Mouse (Mus musculus) thymus, postnatal 14 days (tissue): Measurements from ENCODE around the gene C2cd2.

Experiments used
- DNase-seq: peaks from one replicate; pipeline ENCODE4 v3.0.0; 2021

The C2cd2 gene

GRCm38 (mm10) chr16:97941844-97942243 lies 20.6 kb downstream of the C2cd2 start:
- no peak for DNase-seq

DNA sequence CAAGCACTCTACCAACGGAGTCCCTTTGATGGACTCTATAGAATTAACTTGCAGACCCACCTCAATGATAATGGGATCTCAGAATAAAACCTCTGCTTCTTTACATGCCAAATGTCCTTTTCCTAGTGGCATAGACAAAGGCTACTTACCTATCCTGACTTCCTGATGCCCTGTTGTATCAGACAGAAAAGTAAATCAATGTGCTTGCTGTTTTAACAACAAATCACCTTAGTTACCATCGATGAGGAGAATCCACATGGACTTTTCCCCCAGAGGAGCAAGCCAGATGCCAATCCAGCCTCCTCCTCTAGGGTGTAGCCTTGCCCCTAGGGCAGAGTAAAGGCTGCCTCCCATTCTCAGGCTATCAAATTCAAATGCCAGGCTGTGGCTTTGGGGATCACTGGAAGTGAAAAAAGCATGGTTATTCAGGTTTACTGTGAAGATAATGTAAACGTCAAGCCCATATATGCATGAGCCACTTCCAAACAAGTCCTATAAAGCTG lies 21.9 kb downstream of the C2cd2 start:
- no peak for DNase-seq

- no peak for DNase-seq
Observed at GRCm38 (mm10) chr16:97935815-97936214, 26.6 kb downstream of the C2cd2 start.

DNA sequence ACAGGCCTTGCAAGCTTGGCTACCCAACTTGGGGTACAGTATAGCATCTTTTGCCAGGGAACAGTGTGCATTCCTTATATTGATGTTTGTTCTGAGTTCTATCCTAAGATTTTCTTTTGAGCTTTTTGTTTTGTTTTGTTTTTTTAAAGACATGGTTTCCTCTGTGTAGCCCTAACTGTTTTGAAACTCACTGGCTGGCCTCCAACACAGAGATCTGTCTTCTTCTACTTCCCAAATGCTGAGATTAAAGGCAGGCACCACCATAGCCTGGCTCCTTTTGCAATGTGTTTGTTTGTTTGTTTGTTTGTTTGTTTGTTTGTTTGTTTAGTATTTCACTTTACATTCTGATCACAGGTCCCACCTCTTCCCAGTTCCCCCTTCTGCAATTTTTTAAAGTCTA lies 32.2 kb downstream of the C2cd2 start:
- no peak for DNase-seq

DNA sequence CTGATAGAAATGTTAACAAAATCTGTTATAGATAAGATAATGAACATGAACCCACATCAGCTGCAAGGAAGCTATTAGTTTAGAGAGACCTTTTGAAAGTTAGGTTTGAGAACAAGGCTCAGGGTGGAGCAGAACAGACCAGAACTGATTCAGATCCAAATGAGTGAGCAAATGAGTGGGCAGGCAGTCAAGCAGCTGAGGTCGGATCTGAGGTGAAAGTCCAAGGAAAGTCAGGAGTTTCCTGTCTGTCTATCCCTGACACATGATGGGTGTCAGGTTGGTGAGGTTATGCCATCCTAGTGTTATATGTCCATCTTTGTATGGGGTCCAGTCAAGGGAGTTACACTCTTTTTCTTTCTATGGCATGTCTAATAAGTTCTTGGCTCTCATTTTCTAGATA lies 32.9 kb downstream of the C2cd2 start:
- no peak for DNase-seq

DNA sequence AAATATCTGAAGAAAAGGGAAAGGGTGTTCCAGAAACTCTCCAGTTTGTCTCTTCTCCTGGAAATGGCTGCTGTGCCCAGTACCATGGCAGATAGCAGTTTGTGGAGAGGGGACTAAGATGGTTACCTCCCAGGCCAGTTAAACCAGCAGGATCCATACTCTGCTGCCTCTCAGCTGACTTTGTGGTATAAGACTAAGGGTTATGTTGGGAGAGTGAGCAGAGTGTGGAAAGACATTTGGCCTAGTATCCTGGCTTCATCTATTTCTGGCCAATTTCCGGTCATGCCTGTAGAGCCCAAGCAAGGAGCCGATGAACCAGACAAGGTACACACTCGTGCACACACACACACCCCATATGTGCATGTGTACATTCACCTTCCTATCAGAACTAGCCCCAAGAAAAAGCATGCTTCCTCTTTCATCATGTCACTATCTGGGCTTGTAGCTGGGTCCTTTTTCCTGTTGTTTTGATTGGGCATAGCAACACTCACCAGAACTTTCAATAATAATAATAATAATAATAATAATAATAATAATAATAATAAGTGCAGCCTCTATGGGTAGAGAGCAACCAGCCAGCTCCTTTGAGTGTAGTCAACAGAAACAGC lies 35.0 kb downstream of the C2cd2 start:
- no peak for DNase-seq

- no peak for DNase-seq
Observed at GRCm38 (mm10) chr16:97926381-97926780, 36.0 kb downstream of the C2cd2 start.

DNA sequence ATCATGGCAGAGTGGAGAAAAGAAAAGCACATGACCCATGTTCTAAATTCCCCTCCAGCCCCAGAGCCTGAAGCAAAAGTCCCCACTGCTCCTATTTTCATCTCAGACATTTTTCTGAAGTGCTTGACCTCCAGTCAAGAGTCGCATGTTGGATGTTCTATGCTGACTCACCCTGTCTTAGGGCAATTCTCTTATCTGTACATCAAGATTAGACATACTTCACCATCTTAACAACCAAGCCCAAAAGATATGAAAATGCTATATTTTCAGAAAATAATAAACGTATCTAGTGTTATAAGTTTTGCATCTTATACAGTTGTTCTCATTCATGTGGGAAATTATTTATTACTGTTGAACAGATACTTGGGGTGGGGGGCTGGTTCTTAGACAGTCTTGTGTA lies 36.6 kb downstream of the C2cd2 start:
- DNase-seq: no peak

DNA sequence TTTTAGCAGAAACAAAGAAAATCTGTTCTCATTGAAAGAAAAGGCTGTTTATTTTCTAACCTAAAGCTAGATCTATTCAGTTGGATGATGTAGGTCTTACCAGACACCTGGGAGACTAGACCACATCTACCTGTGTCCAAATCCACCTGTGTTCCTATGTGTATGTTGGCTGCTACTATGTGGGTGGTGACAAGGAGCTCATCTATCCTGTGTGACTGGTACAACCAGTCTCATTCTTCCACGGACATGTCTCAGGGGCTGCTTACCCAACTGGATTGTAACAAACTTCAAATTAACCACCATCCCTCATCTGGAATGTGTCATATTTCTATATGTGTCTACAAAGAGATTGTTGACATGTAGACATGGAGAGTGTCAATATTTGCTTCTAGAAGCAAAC lies 38.7 kb downstream of the C2cd2 start:
- DNase-seq: no peak

DNA sequence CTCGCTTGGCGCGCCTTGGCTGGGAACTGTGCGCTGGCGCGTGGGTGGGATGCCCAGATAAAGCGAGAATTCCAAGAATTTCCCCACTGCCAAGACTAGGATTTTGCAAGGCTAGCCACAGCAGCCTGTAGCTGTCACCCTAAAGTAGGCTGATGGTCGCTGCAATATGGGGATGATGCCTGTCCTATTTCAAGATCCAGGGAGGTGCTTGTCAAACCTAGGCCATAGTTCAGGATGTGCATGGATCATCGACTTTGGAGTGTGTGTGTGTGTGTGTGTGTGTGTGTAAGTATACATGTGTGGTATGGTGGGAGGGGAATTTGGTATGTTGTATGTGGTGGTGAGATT lies 39.6 kb downstream of the C2cd2 start:
- no peak for DNase-seq

GRCm38 (mm10) chr16:97921961-97922778 lies 40.2 kb downstream of the C2cd2 start:
- peak; percentile 74 for DNase-seq

- DNase-seq: no peak
Observed at GRCm38 (mm10) chr16:97920621-97921020, 41.8 kb downstream of the C2cd2 start.

- no peak for DNase-seq
Observed at GRCm38 (mm10) chr16:97919793-97920192, 42.6 kb downstream of the C2cd2 start.

- no peak for DNase-seq
Observed at GRCm38 (mm10) chr16:97912873-97913272, 49.5 kb downstream of the C2cd2 start.

- no peak for DNase-seq
Observed at GRCm38 (mm10) chr16:97909356-97909755, 53.0 kb downstream of the C2cd2 start.

GRCm38 (mm10) chr16:97907496-97907895 lies 54.9 kb downstream of the C2cd2 start:
- DNase-seq: no peak

- DNase-seq: no peak
Observed at GRCm38 (mm10) chr16:97906337-97906736, 56.1 kb downstream of the C2cd2 start.

GRCm38 (mm10) chr16:97905449-97905991 lies 56.9 kb downstream of the C2cd2 start:
- no peak for DNase-seq

DNA sequence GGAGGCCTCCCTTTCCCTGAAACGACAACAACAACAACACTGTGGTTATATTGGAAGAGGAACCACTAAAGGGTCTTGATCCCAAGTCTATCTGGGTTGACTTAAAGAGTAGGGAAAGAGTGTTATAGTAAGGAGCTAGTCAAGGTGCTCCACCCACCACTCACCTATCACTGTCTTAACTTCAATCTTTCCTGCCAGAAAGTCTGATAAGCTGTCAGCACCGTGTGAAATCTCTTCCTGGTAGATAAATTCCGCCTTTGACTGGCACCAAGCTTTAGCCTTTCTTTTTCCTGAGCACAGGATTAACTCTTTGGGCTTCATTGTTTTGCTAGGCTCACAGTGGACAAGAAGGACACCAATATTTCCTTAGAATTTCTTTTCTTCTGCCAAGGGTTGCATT lies 58.4 kb downstream of the C2cd2 start:
- no peak for DNase-seq

DNA sequence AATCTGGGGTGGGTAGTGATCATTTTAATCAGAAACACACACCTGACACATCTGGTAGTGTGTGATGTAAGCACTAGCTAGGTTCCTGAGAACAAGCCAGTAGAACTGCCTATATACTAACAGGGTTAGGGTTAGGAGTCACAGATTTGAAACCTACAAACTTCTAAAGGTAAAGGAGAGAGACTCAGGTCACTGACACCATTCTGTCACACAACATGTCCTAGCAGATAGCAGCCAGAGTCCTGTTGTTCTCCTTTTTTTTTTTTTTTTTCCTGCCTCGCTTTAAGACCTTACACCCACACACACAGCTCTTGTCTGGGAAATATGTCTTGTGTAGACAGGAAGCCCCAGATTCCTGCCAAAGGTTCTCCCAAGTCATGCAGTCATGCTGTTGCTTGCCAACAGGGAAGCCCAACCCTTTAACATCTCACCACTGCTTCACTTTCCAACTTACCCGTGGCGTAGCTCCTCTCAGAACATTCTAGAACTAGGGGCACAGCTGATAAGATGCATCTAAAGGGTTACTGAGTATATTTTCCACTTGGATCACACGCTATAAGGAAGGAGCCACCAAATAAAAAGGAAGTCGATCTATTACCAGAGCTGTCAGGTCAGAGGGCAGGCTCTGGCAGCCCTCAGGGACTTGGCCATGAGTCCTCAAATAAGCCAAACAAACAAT lies 64.9 kb downstream of the C2cd2 start:
- no peak for DNase-seq

GRCm38 (mm10) chr16:97887762-97888161 lies 74.6 kb downstream of the C2cd2 start:
- no peak for DNase-seq

- DNase-seq: no peak
Observed at GRCm38 (mm10) chr16:97883696-97884095, 78.7 kb downstream of the C2cd2 start.

DNA sequence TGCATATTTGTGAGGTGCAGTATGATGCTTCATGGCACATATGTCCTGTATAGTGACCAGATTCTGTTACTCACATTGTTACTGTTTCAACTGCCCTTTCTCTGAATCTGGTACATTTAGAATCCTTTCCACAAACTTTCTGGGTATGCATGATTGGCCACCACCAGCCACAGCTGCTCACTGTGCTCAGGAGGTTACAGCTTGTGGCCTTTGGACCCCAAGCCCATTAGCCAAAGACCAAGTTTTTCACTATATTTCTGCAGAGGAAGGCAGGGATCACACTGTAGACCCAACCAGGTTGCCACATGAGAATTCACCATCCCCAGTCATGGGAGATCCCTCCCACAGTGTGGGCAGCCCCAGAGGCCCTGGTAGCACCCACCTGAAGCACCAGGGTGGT lies 79.5 kb downstream of the C2cd2 start:
- DNase-seq: no peak

DNA sequence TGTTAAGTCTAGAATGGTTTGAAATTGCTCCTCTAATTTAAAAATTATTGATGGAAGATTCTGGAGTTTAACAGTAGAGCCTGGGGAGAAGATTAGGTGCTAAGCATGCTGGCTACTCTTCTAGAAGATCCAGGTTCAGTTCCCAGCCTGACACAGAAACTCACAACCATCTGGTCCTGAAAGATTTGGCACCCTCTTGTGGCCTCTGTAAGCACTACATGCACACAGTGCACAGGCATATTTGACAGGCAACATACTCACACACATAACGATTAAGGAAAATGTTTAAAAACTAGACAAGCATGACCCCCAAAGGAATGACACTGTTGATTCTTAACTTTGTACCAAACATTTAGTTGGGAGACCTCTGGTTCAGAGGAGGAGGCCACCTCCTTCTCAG lies 83.3 kb downstream of the C2cd2 start:
- DNase-seq: peak; percentile 71
